Mouse (Mus musculus): ENCODE results near the gene 9530068E07Rik.

9530068E07Rik gene

DNA sequence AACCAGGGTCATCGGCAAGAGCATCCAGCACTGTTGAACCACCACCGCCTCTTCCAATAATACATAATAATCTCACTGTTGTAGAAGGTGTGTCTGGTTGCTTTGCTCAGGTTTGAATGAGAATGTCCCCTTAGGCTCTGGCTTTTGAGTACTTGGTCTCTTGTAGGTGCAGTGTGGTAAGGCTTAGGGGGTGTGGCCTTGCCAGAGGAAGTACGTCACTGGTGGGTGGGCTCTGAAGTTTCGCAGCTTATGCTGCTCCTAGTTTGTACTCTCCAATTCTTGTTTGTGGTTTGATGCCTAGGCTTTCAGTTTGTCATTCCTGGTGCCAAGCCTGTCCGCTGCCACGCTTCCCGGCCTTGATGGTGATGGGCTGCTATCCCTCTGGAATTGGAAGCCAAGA is 6.3 kb upstream of the 9530068E07Rik start:
- Histone ChIP-seq H3K36me3 (ENCODE audit: control insufficient read depth, insufficient read depth, low read length, poor library complexity, severe bottlenecking) (peaks cover 2% of the 10 kb centered on the region; the same call in 1 of the 2 replicates), H3K27me3 (ENCODE audit: control insufficient read depth, insufficient read depth, low read length, poor library complexity, severe bottlenecking) (no peaks in the 10 kb centered on the region)
- no peak for DNase-seq (ENCODE audit: low read depth, low spot score)

DNA sequence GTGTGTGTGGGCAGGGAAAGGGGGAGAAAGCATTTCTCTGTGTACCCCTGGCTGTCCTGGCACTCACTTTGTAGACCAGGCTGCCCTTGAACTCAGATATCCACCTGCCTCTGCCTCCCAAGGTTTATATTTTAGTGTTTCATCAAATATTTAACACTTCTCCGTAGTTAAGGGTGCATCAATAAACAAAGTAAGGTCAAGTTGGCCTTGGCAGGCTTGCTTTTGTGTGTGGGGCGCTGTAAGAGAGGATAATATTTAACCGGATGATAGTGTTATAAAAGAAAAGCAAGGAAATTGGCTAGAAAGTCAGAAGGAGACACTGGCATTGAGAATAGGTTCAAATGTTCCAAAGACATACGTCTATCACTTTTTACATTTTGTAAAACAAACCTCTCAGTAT is 1.7 kb upstream of the 9530068E07Rik start:
- no peak for DNase-seq (ENCODE audit: low read depth, low spot score)
- Histone ChIP-seq H3K36me3 (ENCODE audit: control insufficient read depth, insufficient read depth, low read length, poor library complexity, severe bottlenecking) (no peaks in the 10 kb centered on the region), H3K27me3 (ENCODE audit: control insufficient read depth, insufficient read depth, low read length, poor library complexity, severe bottlenecking) (no peaks in the 10 kb centered on the region)

DNA sequence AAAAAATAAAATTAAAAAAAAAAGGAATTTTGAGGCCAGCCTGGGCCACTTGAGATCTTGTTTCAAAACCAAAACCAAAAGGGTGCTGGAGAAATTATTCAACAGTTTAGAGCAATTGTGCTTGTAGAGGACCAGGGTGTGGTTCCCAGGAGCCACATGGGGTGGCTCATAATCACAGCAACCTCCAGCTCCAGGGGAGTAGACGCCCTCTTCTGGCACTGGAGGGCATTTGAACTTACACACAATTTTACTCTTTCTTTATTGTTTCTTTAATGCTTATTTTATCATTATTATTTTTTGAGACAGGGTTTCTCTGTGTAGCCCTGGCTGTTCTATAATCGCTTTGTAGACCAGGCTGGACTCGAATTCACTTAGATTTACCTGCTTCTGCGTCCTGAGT is 885 bp upstream of the 9530068E07Rik start:
- DNase-seq (ENCODE audit: low read depth, low spot score), result peak; percentile 44
- Histone ChIP-seq H3K36me3 (ENCODE audit: control insufficient read depth, insufficient read depth, low read length, poor library complexity, severe bottlenecking) (no peaks in the 10 kb centered on the region), H3K27me3 (ENCODE audit: control insufficient read depth, insufficient read depth, low read length, poor library complexity, severe bottlenecking) (no peaks in the 10 kb centered on the region)

DNA sequence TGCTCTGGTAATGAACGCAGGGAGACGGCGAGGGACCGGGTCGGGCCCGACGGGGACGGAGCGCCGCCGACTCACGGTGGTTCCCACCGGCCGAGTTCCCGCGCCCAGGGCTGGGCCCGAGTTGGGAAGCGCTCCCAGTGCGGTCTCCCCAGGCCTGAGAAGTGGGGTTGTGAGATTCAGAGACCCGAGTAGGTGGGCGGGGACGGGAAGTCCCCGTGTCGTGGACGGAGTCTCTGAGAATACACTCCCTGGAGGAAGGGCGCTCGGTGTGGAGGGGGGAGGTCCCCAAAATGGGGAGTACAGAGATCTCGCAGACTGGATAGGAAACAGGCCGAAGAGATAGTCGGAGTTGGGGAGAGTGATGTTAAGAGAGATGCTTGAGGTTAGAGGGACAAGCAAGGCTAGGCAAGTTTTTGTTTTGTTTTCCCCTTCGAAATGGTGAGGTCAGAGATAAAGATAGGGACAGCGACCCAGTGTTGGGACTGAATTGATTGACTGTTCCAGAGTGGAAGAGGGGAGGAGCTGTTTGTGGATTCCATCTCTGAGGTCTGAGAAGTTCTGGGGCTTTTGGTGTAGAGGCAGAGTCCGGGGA is 465 bp downstream of the 9530068E07Rik start:
- DNase-seq (ENCODE audit: low read depth, low spot score), result peak; percentile 60
- H3K36me3 ChIP-seq (ENCODE audit: control insufficient read depth, insufficient read depth, low read length, poor library complexity, severe bottlenecking), result no peaks in the 10 kb centered on the region
- H3K27me3 ChIP-seq (ENCODE audit: control insufficient read depth, insufficient read depth, low read length, poor library complexity, severe bottlenecking), result no peaks in the 10 kb centered on the region

DNA sequence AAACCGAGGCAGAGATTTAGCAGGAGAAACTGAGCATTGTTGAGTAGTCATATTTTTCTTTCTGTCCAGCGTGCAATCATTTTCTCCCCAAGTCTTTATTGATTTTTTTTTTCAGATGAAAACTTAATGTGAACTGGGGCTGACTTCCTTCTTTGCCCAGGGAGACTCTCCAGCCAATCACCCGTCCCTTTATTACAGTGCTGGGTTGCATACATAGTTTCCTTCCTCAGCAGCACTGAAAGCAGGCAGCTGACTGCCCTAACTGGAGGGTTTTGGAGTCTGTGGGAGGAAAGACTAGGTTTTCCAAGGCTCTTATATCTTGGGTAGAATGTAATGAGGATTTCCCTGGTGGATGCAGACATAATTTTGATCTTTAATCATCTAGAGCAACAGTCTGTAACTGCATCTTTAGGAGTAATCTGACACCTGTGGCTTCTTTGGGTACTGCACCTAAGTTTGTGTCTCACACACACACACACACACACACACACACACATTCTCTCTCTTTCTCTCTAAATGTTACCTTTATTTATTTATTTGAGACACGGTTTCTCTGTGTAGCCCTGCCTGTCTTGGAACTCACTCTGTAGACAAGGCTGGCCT is 1.3 kb downstream of the 9530068E07Rik start:
- H3K27me3 ChIP-seq (ENCODE audit: control insufficient read depth, insufficient read depth, low read length, poor library complexity, severe bottlenecking), result no peaks in the 10 kb centered on the region
- H3K36me3 ChIP-seq (ENCODE audit: control insufficient read depth, insufficient read depth, low read length, poor library complexity, severe bottlenecking), result no peaks in the 10 kb centered on the region
- DNase-seq (ENCODE audit: low read depth, low spot score), result peak; percentile 58

DNA sequence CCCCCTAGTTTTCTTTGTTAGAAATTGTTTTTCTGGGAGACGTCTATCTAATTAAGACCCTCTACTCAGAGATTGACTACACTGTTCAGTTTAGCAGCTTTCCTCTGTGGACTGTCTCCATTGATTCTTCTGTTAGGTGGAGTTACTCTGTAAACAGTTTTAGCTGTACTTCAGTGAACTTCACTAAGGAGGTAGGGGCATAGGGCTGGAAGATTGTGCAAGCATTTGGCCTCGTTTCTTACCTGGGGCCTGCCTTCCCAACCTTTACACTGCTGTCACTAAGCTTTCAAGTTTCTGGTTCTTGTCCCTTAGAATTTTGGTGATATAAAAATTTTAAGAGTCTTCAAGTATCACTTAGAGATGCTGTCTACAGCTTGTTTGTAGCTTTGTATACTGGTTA is 5.2 kb downstream of the 9530068E07Rik start:
- no peaks in the 10 kb centered on the region for H3K27me3 ChIP-seq (ENCODE audit: control insufficient read depth, insufficient read depth, low read length, poor library complexity, severe bottlenecking)
- no peaks in the 10 kb centered on the region; the same call in 1 of the 2 replicates for H3K36me3 ChIP-seq (ENCODE audit: control insufficient read depth, insufficient read depth, low read length, poor library complexity, severe bottlenecking)
- no peak for DNase-seq (ENCODE audit: low read depth, low spot score)

DNA sequence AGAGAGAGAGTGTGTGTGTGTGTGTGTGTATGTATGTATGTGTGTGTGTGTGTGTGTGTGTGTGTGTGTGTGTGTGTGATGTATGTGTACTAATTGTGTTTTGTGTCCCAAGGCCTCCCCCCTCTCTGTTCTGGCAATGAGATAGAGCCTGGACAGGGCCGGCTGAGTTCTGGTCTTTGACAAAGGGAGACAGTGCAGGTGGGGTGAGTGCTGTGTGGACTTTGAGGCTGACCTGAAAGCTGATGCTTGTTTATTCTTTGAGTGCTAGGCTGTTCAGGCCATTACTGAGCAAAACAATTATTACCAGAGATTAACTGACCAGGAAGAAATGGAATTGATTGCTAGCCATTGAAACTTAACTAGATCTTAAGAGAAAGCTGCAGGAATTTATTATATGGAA is 6.3 kb downstream of the 9530068E07Rik start:
- peaks cover 2% of the 10 kb centered on the region; the same call in 1 of the 2 replicates for H3K36me3 ChIP-seq (ENCODE audit: control insufficient read depth, insufficient read depth, low read length, poor library complexity, severe bottlenecking)
- no peaks in the 10 kb centered on the region for H3K27me3 ChIP-seq (ENCODE audit: control insufficient read depth, insufficient read depth, low read length, poor library complexity, severe bottlenecking)
- DNase-seq (ENCODE audit: low read depth, low spot score), result no peak

DNA sequence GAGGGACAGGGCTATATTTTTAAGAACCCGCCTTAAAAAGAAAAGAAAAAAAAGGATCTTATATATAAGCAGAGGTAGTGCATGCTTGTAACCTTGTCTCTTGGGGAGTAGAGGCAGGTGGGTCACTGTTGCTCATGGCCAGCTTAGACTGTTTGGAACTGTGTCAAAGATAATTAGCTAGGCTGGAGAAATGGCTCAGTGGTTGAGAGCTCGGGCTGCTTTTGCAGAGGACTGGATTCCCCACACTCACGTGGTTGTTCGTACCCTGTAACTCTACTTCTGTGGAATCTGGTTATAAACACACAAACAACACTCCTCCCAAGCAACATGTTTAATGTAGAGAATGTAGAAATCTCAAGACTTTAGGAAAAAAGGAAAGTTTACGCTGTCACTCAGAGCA is 8.0 kb downstream of the 9530068E07Rik start:
- no peaks in the 10 kb centered on the region for H3K27me3 ChIP-seq (ENCODE audit: control insufficient read depth, insufficient read depth, low read length, poor library complexity, severe bottlenecking)
- DNase-seq (ENCODE audit: low read depth, low spot score), result no peak
- peaks cover 8% of the 10 kb centered on the region for H3K36me3 ChIP-seq (ENCODE audit: control insufficient read depth, insufficient read depth, low read length, poor library complexity, severe bottlenecking)

DNA sequence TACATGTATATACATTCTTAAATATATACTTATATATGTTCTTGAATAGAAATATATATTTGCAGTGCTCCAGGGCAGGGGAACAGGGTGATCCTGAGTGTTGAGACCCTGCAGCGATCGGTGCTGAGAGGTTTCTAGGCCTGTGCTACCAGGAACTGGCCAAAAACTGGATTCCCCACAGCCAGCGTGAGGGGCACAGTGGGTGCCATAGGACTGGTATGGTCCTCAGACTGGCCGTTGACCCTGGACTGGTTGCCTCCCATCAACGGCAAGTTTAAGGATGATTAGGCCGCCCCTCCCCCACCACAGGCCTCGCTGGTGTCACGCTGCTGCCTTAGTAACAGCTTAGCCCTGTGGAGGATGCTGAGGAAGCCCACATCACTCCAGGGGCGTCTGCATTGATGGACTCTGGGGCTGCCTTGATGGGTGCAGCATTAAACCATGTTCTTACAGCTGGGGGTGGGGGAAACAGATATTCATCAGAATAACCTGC is 9.0 kb downstream of the 9530068E07Rik start:
- no peak for DNase-seq (ENCODE audit: low read depth, low spot score)
- peaks cover 8% of the 10 kb centered on the region for H3K36me3 ChIP-seq (ENCODE audit: control insufficient read depth, insufficient read depth, low read length, poor library complexity, severe bottlenecking)
- H3K27me3 ChIP-seq (ENCODE audit: control insufficient read depth, insufficient read depth, low read length, poor library complexity, severe bottlenecking), result no peaks in the 10 kb centered on the region

DNA sequence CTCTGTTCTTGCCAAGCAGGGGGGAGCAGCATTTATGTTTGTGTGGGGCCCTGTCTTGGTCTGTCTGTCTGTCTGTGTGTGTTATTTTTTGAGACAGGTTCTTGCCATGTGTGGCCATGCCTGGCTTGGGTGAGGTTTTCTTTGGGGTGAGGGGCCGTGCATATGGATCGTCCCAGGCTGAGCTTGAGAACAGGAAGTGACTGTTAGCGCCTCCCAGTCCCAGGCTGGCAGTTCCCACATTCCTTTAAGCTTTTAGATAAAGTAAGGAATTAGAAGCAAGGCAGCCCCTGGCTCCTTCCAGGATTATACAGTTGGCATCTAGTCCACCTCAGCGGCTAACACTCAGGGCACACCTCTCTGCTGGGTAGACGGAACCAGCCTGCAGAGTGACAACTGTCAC is 13.1 kb downstream of the 9530068E07Rik start:
- no peak for DNase-seq (ENCODE audit: low read depth, low spot score)
- Histone ChIP-seq H3K36me3 (ENCODE audit: control insufficient read depth, insufficient read depth, low read length, poor library complexity, severe bottlenecking) (peaks cover 8% of the 10 kb centered on the region), H3K27me3 (ENCODE audit: control insufficient read depth, insufficient read depth, low read length, poor library complexity, severe bottlenecking) (no peaks in the 10 kb centered on the region)

DNA sequence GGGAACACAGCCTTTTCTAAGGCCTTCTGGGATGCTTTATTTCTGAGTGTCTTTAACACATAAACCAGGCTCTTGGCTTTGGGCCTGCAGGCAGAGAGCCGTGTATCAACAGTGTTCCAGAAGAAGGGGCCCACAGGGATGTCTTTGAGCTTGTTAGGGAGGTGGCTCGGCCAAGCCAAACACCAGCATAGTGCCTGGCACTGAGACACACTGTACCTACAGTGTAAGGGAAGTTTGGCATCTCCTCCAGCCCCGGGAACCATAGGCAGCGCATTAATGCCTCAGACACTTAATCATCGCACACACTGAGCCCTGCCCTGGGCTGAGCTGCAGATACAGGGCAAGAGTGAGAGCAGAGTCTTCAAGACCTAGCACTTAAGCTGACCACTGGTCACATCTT is 22.1 kb downstream of the 9530068E07Rik start:
- Histone ChIP-seq H3K27me3 (ENCODE audit: control insufficient read depth, insufficient read depth, low read length, poor library complexity, severe bottlenecking) (no peaks in the 10 kb centered on the region), H3K36me3 (ENCODE audit: control insufficient read depth, insufficient read depth, low read length, poor library complexity, severe bottlenecking) (no peaks in the 10 kb centered on the region)
- no peak for DNase-seq (ENCODE audit: low read depth, low spot score)

DNA sequence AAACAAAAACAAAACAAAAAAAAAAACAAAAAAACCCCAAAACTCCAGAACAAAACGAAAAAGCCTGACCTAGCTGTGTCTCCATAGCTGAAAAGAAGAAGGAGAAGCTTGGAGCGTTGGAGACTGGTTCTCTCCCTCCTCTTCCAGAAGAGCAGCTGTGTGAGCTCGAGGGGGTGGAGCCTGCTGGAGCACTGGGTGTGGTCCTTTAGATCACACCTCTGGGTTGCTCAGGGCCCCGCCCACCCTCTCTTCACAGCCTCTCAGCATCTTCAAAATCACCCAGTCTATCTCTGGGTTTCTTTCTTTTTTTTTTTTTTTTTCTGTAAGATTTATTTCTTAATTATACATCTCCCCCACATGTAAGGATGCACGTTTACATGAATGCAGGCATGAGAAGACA is 23.0 kb downstream of the 9530068E07Rik start:
- Histone ChIP-seq H3K27me3 (ENCODE audit: control insufficient read depth, insufficient read depth, low read length, poor library complexity, severe bottlenecking) (no peaks in the 10 kb centered on the region), H3K36me3 (ENCODE audit: control insufficient read depth, insufficient read depth, low read length, poor library complexity, severe bottlenecking) (no peaks in the 10 kb centered on the region)
- no peak for DNase-seq (ENCODE audit: low read depth, low spot score)

DNA sequence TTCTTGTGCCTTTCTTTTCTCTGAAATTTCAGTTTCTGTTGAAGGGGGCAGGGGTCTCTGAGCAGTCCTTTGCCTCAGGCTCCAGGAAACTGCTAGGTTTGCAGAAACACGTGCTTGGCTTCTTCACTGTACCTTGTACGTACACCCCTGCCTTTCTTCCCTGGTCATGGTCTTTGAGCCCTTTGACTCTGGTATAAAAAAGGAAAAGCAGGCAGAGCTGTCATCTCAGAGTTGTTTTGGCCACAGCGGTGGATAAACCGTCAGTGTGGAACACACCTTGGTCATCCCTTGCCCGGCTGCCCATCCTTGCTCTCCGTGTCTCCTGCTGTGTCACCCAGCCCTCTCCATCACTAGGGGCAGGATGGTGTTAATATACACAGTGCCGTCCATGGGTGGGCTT is 23.6 kb downstream of the 9530068E07Rik start:
- no peak for DNase-seq (ENCODE audit: low read depth, low spot score)
- no peaks in the 10 kb centered on the region for H3K36me3 ChIP-seq (ENCODE audit: control insufficient read depth, insufficient read depth, low read length, poor library complexity, severe bottlenecking)
- no peaks in the 10 kb centered on the region for H3K27me3 ChIP-seq (ENCODE audit: control insufficient read depth, insufficient read depth, low read length, poor library complexity, severe bottlenecking)

DNA sequence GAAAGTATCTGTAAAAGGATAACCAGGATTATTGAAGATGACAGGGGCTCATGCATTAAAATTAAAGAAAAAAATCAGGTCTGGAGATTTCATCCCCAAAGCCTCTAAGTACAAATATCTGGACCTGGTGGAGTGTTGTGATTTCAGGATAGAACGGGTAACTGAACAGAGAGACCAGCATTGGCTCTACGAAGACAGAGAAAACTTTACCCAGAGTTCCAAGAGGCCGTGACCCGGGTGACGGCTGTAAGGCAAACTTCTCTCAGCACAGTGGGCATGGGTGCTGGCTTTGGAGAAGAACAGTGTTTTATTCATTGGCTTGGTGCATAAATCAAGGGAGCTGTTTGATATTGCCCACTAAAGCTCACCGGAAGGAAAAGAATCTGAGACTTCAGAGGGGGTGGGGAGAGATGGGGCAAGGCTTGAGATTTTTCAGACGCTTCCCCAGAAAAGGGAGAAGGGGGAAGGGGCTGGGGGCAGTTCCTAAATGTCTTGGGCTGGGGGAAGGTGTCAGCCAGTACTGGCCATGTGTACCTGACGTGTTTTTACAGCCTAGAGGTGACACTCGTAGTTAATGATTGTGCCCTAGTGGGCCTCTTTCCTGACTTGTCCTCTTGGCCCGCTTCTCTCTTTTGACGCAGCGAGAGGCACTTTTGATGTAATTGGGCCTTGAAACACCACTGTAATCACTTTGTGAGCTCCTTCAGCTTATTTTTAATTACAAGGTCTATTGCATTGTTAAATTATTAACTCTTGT is 24.2 kb downstream of the 9530068E07Rik start:
- H3K36me3 ChIP-seq (ENCODE audit: control insufficient read depth, insufficient read depth, low read length, poor library complexity, severe bottlenecking), result no peaks in the 10 kb centered on the region

DNA sequence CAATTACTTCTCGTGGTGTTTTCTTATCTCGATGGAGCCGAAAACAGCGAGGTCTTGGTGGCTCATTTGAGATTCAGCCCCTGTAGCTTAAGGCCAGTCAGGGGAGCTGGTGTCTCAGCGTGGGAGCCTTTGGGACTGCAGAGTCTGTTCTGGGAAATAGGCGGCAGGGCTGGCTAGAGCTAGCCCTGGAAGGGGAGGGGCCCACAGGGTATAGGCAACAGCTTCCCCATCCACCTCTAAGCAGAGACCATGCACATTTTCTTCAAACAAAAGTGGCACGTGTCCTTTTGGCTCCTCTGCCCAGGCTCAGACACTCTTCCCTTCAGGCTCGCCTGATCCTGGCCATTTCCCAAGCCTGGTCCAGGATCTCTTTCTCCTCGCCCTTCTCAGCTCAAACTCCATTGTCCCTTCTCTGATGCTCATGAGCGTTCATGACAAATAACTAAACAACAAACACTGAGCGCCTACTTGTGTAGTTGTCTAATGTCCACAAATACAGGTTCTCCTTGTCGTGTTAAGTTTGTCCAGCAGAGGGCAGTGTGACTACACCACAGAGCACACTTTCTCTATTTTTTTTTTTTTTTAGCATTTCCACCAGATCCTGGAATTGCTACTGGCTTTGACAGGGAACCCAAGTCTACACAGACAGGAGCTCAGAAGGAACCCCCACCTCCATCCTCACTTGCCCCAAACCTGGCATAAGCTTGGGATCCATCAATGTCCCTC is 25.0 kb downstream of the 9530068E07Rik start:
- no peaks in the 10 kb centered on the region for H3K36me3 ChIP-seq (ENCODE audit: control insufficient read depth, insufficient read depth, low read length, poor library complexity, severe bottlenecking)
- peak; percentile 76 for DNase-seq (ENCODE audit: low read depth, low spot score)
- H3K27me3 ChIP-seq (ENCODE audit: control insufficient read depth, insufficient read depth, low read length, poor library complexity, severe bottlenecking), result no peaks in the 10 kb centered on the region

More for the DNA sequence above, 24.2 kb downstream of the 9530068E07Rik start:
- DNase-seq (ENCODE audit: low read depth, low spot score), result no peak
- no peaks in the 10 kb centered on the region for H3K27me3 ChIP-seq (ENCODE audit: control insufficient read depth, insufficient read depth, low read length, poor library complexity, severe bottlenecking)

Measured in splenic B cell, adult 2 months (primary cell).